ENCODE assay signal across 17 mouse cellular contexts in genomic region chr2:32203853-32204252, GRCm38 (mm10).
"Had no signal": no experiment of that assay in that cellular context is flagged by ENCODE, and none has a peak within 500 bp of the region (broad histone marks: within the 10 kb centered on the region; RNA-seq: fewer than 3 reads in every experiment).

No protein-coding gene starts in this region.

- H3K27ac ChIP-seq: midbrain, embryonic 10.5 days; midbrain, embryonic 12.5 days; neural tube, embryonic 13.5 days; neural tube, embryonic 15.5 days had no signal

- H3K4me3 ChIP-seq: midbrain, embryonic 10.5 days; midbrain, embryonic 12.5 days; myocyte; neural tube, embryonic 13.5 days; neural tube, embryonic 15.5 days had no signal

- H3K27me3 ChIP-seq: midbrain, embryonic 12.5 days; neural tube, embryonic 13.5 days; neural tube, embryonic 15.5 days had no signal

- H3K4me1 ChIP-seq: midbrain, embryonic 10.5 days; midbrain, embryonic 12.5 days; neural tube, embryonic 15.5 days had no signal

- DNase-seq: lung, embryonic 14.5 days; lung, postnatal 10 days; lung, postnatal 4 days; midbrain, embryonic 14.5 days; retina, postnatal 1 day; right cerebral cortex, adult 18-20 months; right cerebral cortex, postnatal 25 days; right cerebral cortex, postnatal 4 days; spleen, adult 18-20 months; thymus, adult 18-20 months; thymus, postnatal 14 days; thymus, postnatal 36 days had no signal
